Mouse (Mus musculus): Measurements from ENCODE around the gene Rnf212b. TPM values are rescaled to one million over a fixed set of nuclear protein-coding genes. Genes with fewer than 3 reads are reported as not detected.
"Not testable (repeated sequence)": the region's sequence is repeated elsewhere in the genome, so short reads cannot be mapped to it uniquely, and the experiment has no call there.

Gene Rnf212b
- not detected for total RNA-seq (2021)
- long read RNA-seq, result 0 reads

GRCm38 (mm10) chr14:54813991-54814390 lies at the start of gene Rnf212b:
Gene Rnf212b, plus strand, starts transcription at chr14:54814141.
- DNase-seq (ENCODE audit: low spot score in 2 of 2), result no peak

- DNase-seq (ENCODE audit: low spot score in 2 of 2), result not testable (repeated sequence)
Measured at GRCm38 (mm10) chr14:54766937-54767336, 47.0 kb upstream of the Rnf212b start.

GRCm38 (mm10) chr14:54768314-54769067 lies 45.5 kb upstream of the Rnf212b start:
- DNase-seq (ENCODE audit: low spot score in 2 of 2), result no peak

- DNase-seq (ENCODE audit: low spot score in 2 of 2), result no peak
Measured at GRCm38 (mm10) chr14:54769068-54769425, 44.9 kb upstream of the Rnf212b start.

GRCm38 (mm10) chr14:54770373-54770772 lies 43.6 kb upstream of the Rnf212b start:
- no peak for DNase-seq (ENCODE audit: low spot score in 2 of 2)

GRCm38 (mm10) chr14:54772333-54772856 lies 41.5 kb upstream of the Rnf212b start:
- peak; percentile 34 to 57 for DNase-seq (ENCODE audit: low spot score in 2 of 2)

- no peak for DNase-seq (ENCODE audit: low spot score in 2 of 2)
Measured at GRCm38 (mm10) chr14:54775534-54776041, 38.4 kb upstream of the Rnf212b start.

GRCm38 (mm10) chr14:54776768-54777167 lies 37.2 kb upstream of the Rnf212b start:
- no peak for DNase-seq (ENCODE audit: low spot score in 2 of 2)

GRCm38 (mm10) chr14:54777893-54778292 lies 36.0 kb upstream of the Rnf212b start:
- no peak for DNase-seq (ENCODE audit: low spot score in 2 of 2)

- DNase-seq (ENCODE audit: low spot score in 2 of 2), result no peak
Measured at GRCm38 (mm10) chr14:54780084-54780483, 33.9 kb upstream of the Rnf212b start.

GRCm38 (mm10) chr14:54780836-54781609 lies 32.9 kb upstream of the Rnf212b start:
- DNase-seq (ENCODE audit: low spot score in 2 of 2), result peak; percentile 47 to 63

- DNase-seq (ENCODE audit: low spot score in 2 of 2), result peak; percentile 65 to 74
Measured at GRCm38 (mm10) chr14:54781610-54782365, 32.2 kb upstream of the Rnf212b start, which contains the start of gene Slc7a8. Gene Slc7a8, minus strand, starts transcription at chr14:54781946.

GRCm38 (mm10) chr14:54782971-54783370 lies 31.0 kb upstream of the Rnf212b start:
- no peak for DNase-seq (ENCODE audit: low spot score in 2 of 2)

GRCm38 (mm10) chr14:54785898-54786297 lies 28.0 kb upstream of the Rnf212b start:
- DNase-seq (ENCODE audit: low spot score in 2 of 2), result peak; percentile 70 to 71

GRCm38 (mm10) chr14:54786489-54786888 lies 27.5 kb upstream of the Rnf212b start:
- no peak for DNase-seq (ENCODE audit: low spot score in 2 of 2)

GRCm38 (mm10) chr14:54787226-54787625 lies 26.7 kb upstream of the Rnf212b start:
- no peak for DNase-seq (ENCODE audit: low spot score in 2 of 2)

GRCm38 (mm10) chr14:54788231-54788630 lies 25.7 kb upstream of the Rnf212b start:
- DNase-seq (ENCODE audit: low spot score in 2 of 2), result no peak

GRCm38 (mm10) chr14:54792166-54792565 lies 21.8 kb upstream of the Rnf212b start:
- DNase-seq (ENCODE audit: low spot score in 2 of 2), result no peak

- no peak for DNase-seq (ENCODE audit: low spot score in 2 of 2)
Measured at GRCm38 (mm10) chr14:54793351-54793750, 20.6 kb upstream of the Rnf212b start.

GRCm38 (mm10) chr14:54793894-54794830 lies 19.8 kb upstream of the Rnf212b start:
- DNase-seq (ENCODE audit: low spot score in 2 of 2), result no peak
